Mouse (Mus musculus) hindbrain, postnatal 0 days (tissue): ENCODE measurements around the gene Sgf29. TPM values are rescaled to one million over a fixed set of nuclear protein-coding genes. Genes with fewer than 3 reads are reported as not detected.

Source experiments
- ATAC-seq: fragments of 200-750 bp; cut with Nextera tagmentation; 2 replicates; pipeline ENCODE4 v1.8.0; 2017; ENCODE audit warnings: mild to moderate bottlenecking, moderate TSS enrichment, moderate library complexity
- DNase-seq: peaks from one replicate; pipeline ENCODE4 v3.0.0-alpha.2; 2015; ENCODE audit warnings: low spot score
- H3K27ac ChIP-seq: fragments of 300-500 bp; sonication (generic); 2 replicates; pipeline ENCODE4 v1.5.1; 2014; ENCODE audit warnings: mild to moderate bottlenecking
- H3K27me3 ChIP-seq: fragments of 300-500 bp; sonication (generic); 2 replicates; pipeline ENCODE4 v1.6.1; 2014; ENCODE audit warnings: low read length, mixed read lengths; ENCODE audit not compliant: insufficient read depth
- H3K36me3 ChIP-seq: fragments of 300-500 bp; sonication (generic); 2 replicates; pipeline ENCODE4 v1.6.1; 2014; ENCODE audit warnings: low read length, mixed read lengths; ENCODE audit not compliant: insufficient read depth
- H3K4me1 ChIP-seq: fragments of 300-500 bp; sonication (generic); 2 replicates; pipeline ENCODE4 v1.6.1; 2014; ENCODE audit warnings: antibody characterized with exemption, low read length, mixed read lengths; ENCODE audit not compliant: insufficient read depth
- H3K4me2 ChIP-seq: fragments of 300-500 bp; sonication (generic); 2 replicates; pipeline ENCODE4 v1.6.1; 2014; ENCODE audit warnings: low read depth, mild to moderate bottlenecking, low read length, moderate library complexity, mixed read lengths
- H3K4me3 ChIP-seq: fragments of 300-500 bp; sonication (generic); 2 replicates; pipeline ENCODE4 v1.5.1; 2014; ENCODE audit warnings: low read length
- H3K9ac ChIP-seq: fragments of 300-500 bp; sonication (generic); replicated peaks from 2 replicates; pipeline ENCODE4 v1.6.1; 2014; ENCODE audit warnings: mild to moderate bottlenecking, low read length, moderate library complexity, mixed read lengths
- H3K9me3 ChIP-seq: fragments of 300-500 bp; sonication (generic); 2 replicates; pipeline ENCODE4 v1.6.1; 2016; ENCODE audit warnings: low read length, mixed read lengths
- CTCF ChIP-seq: IDR thresholded peaks from 2 replicates; pipeline ENCODE4 v1.5.1; 2016; ENCODE audit warnings: antibody characterized with exemption, control low read depth, low read depth
- WGBS: fragments of 180-500 bp; shearing (Covaris S2); extraction: QIAGEN DNeasy Blood & Tissue Kit; methylation state at CpG from one replicate; pipeline ENCODE4 v1.1.7; 2014; 5-methylcytosine and 5-hydroxymethylcytosine counted together
- polyA plus RNA-seq: library from polyadenylated mRNA; unstranded; fragments of >200 nt; fragmentation: Nextera tagmentation; extraction: Ambion mirVana; gene quantifications from 2 replicates; pipeline ENCODE4 v1.2.1, GENCODE M21; 2015
- total RNA-seq: library from RNA; depleted of rRNA; stranded (reverse); fragments of >200 nt; gene quantifications from 2 replicates; pipeline ENCODE4 v1.2.3, GENCODE M21; 2014

The Sgf29 gene
- total and polyA plus RNA-seq, 2 experiments from 2014 or later = 36.3 to 47.0 TPM

GRCm38 (mm10) chr7:126616707-126617106 lies 32.4 kb upstream of the Sgf29 start:
- Histone ChIP-seq H3K4me1 (no peaks in the 10 kb centered on the region), H3K9me3 (no peaks in the 10 kb centered on the region), H3K27me3 (no peaks in the 10 kb centered on the region), H3K9ac (no peak overlapping the region), H3K27ac (no peak overlapping the region), H3K4me3 (no peak overlapping the region), H3K36me3 (no peaks in the 10 kb centered on the region), H3K4me2 (no peak overlapping the region)
- WGBS = 78% methylated on average over 3 of the region's 3 CpGs
- no peak for DNase-seq
- no peak for TF ChIP-seq CTCF
- no peak for ATAC-seq

GRCm38 (mm10) chr7:126619559-126620275 lies 29.4 kb upstream of the Sgf29 start:
- Histone ChIP-seq H3K4me1 (no peaks in the 10 kb centered on the region), H3K4me2 (no peak overlapping the region), H3K27me3 (no peaks in the 10 kb centered on the region), H3K9ac (no peak overlapping the region), H3K36me3 (no peaks in the 10 kb centered on the region), H3K27ac (no peak overlapping the region), H3K9me3 (no peaks in the 10 kb centered on the region), H3K4me3 (no peak overlapping the region)
- TF ChIP-seq CTCF = no peak
- no peak for DNase-seq
- no peak for ATAC-seq
- 79% methylated on average over 10 of the region's 10 CpGs for WGBS

- no peak for ATAC-seq
- 82% methylated on average over 9 of the region's 9 CpGs for WGBS
- no peak overlapping the region for H3K9ac ChIP-seq
These were observed 27.4 kb upstream of the Sgf29 start for GRCm38 (mm10) chr7:126621452-126622359.

GRCm38 (mm10) chr7:126623381-126623780 lies 25.7 kb upstream of the Sgf29 start:
- DNase-seq = no peak
- Histone ChIP-seq H3K27ac (no peak overlapping the region), H3K4me3 (no peak overlapping the region), H3K36me3 (no peaks in the 10 kb centered on the region), H3K27me3 (no peaks in the 10 kb centered on the region), H3K9ac (no peak overlapping the region), H3K4me1 (no peaks in the 10 kb centered on the region), H3K9me3 (no peaks in the 10 kb centered on the region), H3K4me2 (no peak overlapping the region)
- no peak for ATAC-seq
- WGBS = 71% methylated on average over 1 of the region's 1 CpGs
- TF ChIP-seq CTCF = no peak

More at GRCm38 (mm10) chr7:126621452-126622359, 27.4 kb upstream of the Sgf29 start:
- TF ChIP-seq CTCF = no peak
- DNase-seq = no peak
- Histone ChIP-seq H3K27ac (no peak overlapping the region), H3K4me1 (no peaks in the 10 kb centered on the region), H3K27me3 (no peaks in the 10 kb centered on the region), H3K9me3 (no peaks in the 10 kb centered on the region), H3K36me3 (no peaks in the 10 kb centered on the region), H3K4me3 (no peak overlapping the region), H3K4me2 (no peak overlapping the region)

- H3K27me3 ChIP-seq = no peaks in the 10 kb centered on the region
- DNase-seq (no peak), ATAC-seq (no peak)
- no peak overlapping the region for H3K27ac ChIP-seq
- H3K4me1 ChIP-seq = no peaks in the 10 kb centered on the region
- H3K4me2 ChIP-seq = no peak overlapping the region
- H3K9me3 ChIP-seq = no peaks in the 10 kb centered on the region
- no peak overlapping the region for H3K9ac ChIP-seq
- WGBS = 76% methylated on average over 16 of the region's 16 CpGs
- H3K36me3 ChIP-seq = no peaks in the 10 kb centered on the region
- no peak for TF ChIP-seq CTCF
- no peak overlapping the region for H3K4me3 ChIP-seq
These were observed 24.3 kb upstream of the Sgf29 start for GRCm38 (mm10) chr7:126624774-126625173.

GRCm38 (mm10) chr7:126625369-126625768 lies 23.7 kb upstream of the Sgf29 start:
- Histone ChIP-seq H3K9me3 (no peaks in the 10 kb centered on the region), H3K4me3 (no peak overlapping the region), H3K4me2 (no peak overlapping the region), H3K9ac (no peak overlapping the region), H3K36me3 (no peaks in the 10 kb centered on the region), H3K4me1 (no peaks in the 10 kb centered on the region), H3K27me3 (no peaks in the 10 kb centered on the region), H3K27ac (no peak overlapping the region)
- peak; percentile 42 for DNase-seq
- TF ChIP-seq CTCF = no peak
- ATAC-seq = peak; percentile 56; the same call in 1 of the 2 replicates
- 47% methylated on average over 6 of the region's 6 CpGs for WGBS
